Mouse (Mus musculus) embryonic facial prominence, embryonic 15.5 days (tissue): Measurements from ENCODE around the gene Hif3a. TPM values are rescaled to one million over a fixed set of nuclear protein-coding genes. Genes with fewer than 3 reads are reported as not detected.

Experiments used
- ATAC-seq: fragments of 200-750 bp; cut with Nextera tagmentation; 2 replicates; pipeline ENCODE4 v1.8.0; 2017; ENCODE audit warnings: low read depth, moderate TSS enrichment; ENCODE audit not compliant: insufficient number of reproducible peaks, low FRiP score, low TSS enrichment
- H3K27ac ChIP-seq: fragments of 300-500 bp; sonication (generic); replicated peaks from 2 replicates; pipeline ENCODE4 v1.5.1; 2015; ENCODE audit warnings: mild to moderate bottlenecking, inconsistent platforms
- H3K27me3 ChIP-seq: fragments of 300-500 bp; sonication (generic); 2 replicates; pipeline ENCODE4 v1.6.1; 2015; ENCODE audit warnings: inconsistent platforms
- H3K36me3 ChIP-seq: fragments of 300-500 bp; sonication (generic); 2 replicates; pipeline ENCODE4 v1.6.1; 2015; ENCODE audit warnings: mild to moderate bottlenecking, inconsistent platforms
- H3K4me1 ChIP-seq: fragments of 300-500 bp; sonication (generic); 2 replicates; pipeline ENCODE4 v1.6.1; 2015; ENCODE audit warnings: inconsistent platforms
- H3K4me2 ChIP-seq: fragments of 300-500 bp; sonication (generic); replicated peaks from 2 replicates; pipeline ENCODE4 v1.6.1; 2015; ENCODE audit warnings: mild to moderate bottlenecking, inconsistent platforms
- H3K4me3 ChIP-seq: fragments of 300-500 bp; sonication (generic); replicated peaks from 2 replicates; pipeline ENCODE4 v1.5.1; 2015; ENCODE audit warnings: mild to moderate bottlenecking, inconsistent platforms
- H3K9ac ChIP-seq: fragments of 300-500 bp; sonication (generic); 2 replicates; pipeline ENCODE4 v1.6.1; 2015; ENCODE audit warnings: inconsistent platforms
- H3K9me3 ChIP-seq: fragments of 300-500 bp; sonication (generic); replicated peaks from 2 replicates; pipeline ENCODE4 v1.6.1; 2016; ENCODE audit warnings: inconsistent platforms
- WGBS: fragments of 180-500 bp; shearing (Covaris S2); methylation state at CpG from one replicate; pipeline ENCODE4 v1.1.7; 2015; 5-methylcytosine and 5-hydroxymethylcytosine counted together
- polyA plus RNA-seq: library from polyadenylated mRNA; unstranded; fragments of >200 nt; fragmentation: Nextera tagmentation; extraction: Ambion mirVana; gene quantifications from 2 replicates; pipeline ENCODE4 v1.2.1, GENCODE M21; 2015

Hif3a gene
- polyA plus RNA-seq, 1 experiment from 2014 or later: 31.2 TPM

GRCm38 (mm10) chr7:17030239-17030638 is 32.0 kb downstream of the Hif3a start:
- Histone ChIP-seq H3K27ac (no peak overlapping the region), H3K9me3 (no peaks in the 10 kb centered on the region), H3K4me3 (no peak overlapping the region), H3K4me2 (no peak overlapping the region), H3K9ac (no peak overlapping the region), H3K4me1 (peaks cover 18% of the 10 kb centered on the region), H3K36me3 (peaks cover 45% of the 10 kb centered on the region), H3K27me3 (no peaks in the 10 kb centered on the region)
- no peak for ATAC-seq
- WGBS: 71% methylated on average over 7 of the region's 7 CpGs

- peaks cover 36% of the 10 kb centered on the region for H3K36me3 ChIP-seq
- no peak overlapping the region for H3K4me3 ChIP-seq
- no peak overlapping the region for H3K4me2 ChIP-seq
- 65% methylated on average over 7 of the region's 7 CpGs for WGBS
- no peaks in the 10 kb centered on the region for H3K9me3 ChIP-seq
- no peak for ATAC-seq
- H3K27me3 ChIP-seq: no peaks in the 10 kb centered on the region
- no peak overlapping the region for H3K9ac ChIP-seq
- peaks cover 32% of the 10 kb centered on the region for H3K4me1 ChIP-seq
- H3K27ac ChIP-seq: no peak overlapping the region
Measured at GRCm38 (mm10) chr7:17028923-17029322, 33.3 kb downstream of the Hif3a start.

- H3K9me3 ChIP-seq: no peaks in the 10 kb centered on the region
- ATAC-seq: peak; percentile 75
- peak within 1 kb of the TSS; percentile 90 for H3K9ac ChIP-seq
- H3K4me3 ChIP-seq: peak within 1 kb of the TSS; percentile 88
- no peaks in the 10 kb centered on the region for H3K27me3 ChIP-seq
- H3K27ac ChIP-seq: peak within 1 kb of the TSS; percentile 92
- WGBS: under 1% methylated on average over 54 of the region's 58 CpGs
- peaks cover 28% of the 10 kb centered on the region for H3K36me3 ChIP-seq
- peak within 1 kb of the TSS; percentile 75 for H3K4me2 ChIP-seq
- peaks cover 37% of the 10 kb centered on the region for H3K4me1 ChIP-seq
Measured at GRCm38 (mm10) chr7:17027588-17028343, 34.5 kb downstream of the Hif3a start, which contains the start of gene Ppp5c. Gene Ppp5c, minus strand, starts transcription at chr7:17027924.

- peak overlapping the region; percentile 88 for H3K4me3 ChIP-seq
- no peaks in the 10 kb centered on the region for H3K9me3 ChIP-seq
- H3K36me3 ChIP-seq: peaks cover 28% of the 10 kb centered on the region
- no peaks in the 10 kb centered on the region for H3K27me3 ChIP-seq
- peak overlapping the region; percentile 75 for H3K4me2 ChIP-seq
- H3K9ac ChIP-seq: peak overlapping the region; percentile 90
- H3K4me1 ChIP-seq: peaks cover 37% of the 10 kb centered on the region
- H3K27ac ChIP-seq: peak overlapping the region; percentile 92
- WGBS: 3% methylated on average over 24 of the region's 24 CpGs
- ATAC-seq: peak; percentile 15; the same call in 1 of the 2 replicates
Measured at GRCm38 (mm10) chr7:17026710-17027587, 35.3 kb downstream of the Hif3a start.

- 52% methylated on average over 9 of the region's 9 CpGs for WGBS
- peaks cover 33% of the 10 kb centered on the region for H3K36me3 ChIP-seq
- peaks cover 37% of the 10 kb centered on the region for H3K4me1 ChIP-seq
- H3K9ac ChIP-seq: no peak overlapping the region
- no peaks in the 10 kb centered on the region for H3K27me3 ChIP-seq
- H3K9me3 ChIP-seq: no peaks in the 10 kb centered on the region
- peak overlapping the region; percentile 75 for H3K4me2 ChIP-seq
- 0 out of 2 replicates have a peak overlapping the region, but pooled peaks have one; percentile 22 for H3K27ac ChIP-seq
- H3K4me3 ChIP-seq: peak overlapping the region; percentile 88
- ATAC-seq: no peak
Measured at GRCm38 (mm10) chr7:17025896-17026622, 36.2 kb downstream of the Hif3a start.

GRCm38 (mm10) chr7:17025505-17025894 is 36.7 kb downstream of the Hif3a start:
- WGBS: 42% methylated on average over 4 of the region's 4 CpGs
- Histone ChIP-seq H3K4me2 (peak overlapping the region; percentile 75), H3K9ac (no peak overlapping the region), H3K4me1 (peaks cover 37% of the 10 kb centered on the region), H3K9me3 (no peaks in the 10 kb centered on the region), H3K27me3 (no peaks in the 10 kb centered on the region), H3K36me3 (peaks cover 36% of the 10 kb centered on the region), H3K4me3 (peak overlapping the region; percentile 88), H3K27ac (peak overlapping the region; percentile 63)
- ATAC-seq: no peak

DNA sequence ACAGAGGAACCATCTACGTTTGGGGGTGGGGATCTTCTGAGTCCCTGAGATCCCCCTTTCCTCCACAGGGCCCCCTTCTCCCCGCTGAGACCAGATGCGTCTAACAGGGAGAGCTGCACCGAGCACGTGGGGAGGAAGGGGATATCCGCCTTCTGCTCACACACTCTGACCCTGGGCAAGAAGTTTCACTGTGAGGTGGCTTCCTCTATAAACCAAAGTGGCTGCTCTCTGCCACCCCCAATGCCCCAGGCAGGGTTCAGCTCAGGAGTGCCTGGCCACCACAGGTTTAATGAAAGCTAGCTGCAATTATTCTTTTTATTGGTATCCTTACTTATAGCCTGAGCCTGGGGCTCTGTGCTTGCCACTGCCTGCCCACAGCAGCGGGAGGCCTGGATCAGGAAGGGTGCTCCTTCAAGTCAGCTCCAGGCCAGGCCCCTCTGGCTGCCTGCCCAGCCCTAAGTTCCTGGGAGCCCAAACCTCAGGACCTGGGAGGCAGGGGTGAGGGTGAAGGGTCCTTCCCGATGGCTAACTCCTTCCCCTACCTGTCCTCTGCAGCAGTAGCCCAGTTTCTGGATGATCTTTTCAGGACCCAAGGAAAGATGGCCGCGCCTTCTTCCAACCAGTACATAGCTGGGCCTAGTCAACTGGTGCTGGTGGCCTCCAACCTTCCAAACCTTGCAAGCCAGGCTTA is 37.3 kb downstream of the Hif3a start:
- H3K4me2 ChIP-seq: peak overlapping the region; percentile 75
- no peak for ATAC-seq
- no peak overlapping the region for H3K4me3 ChIP-seq
- H3K9ac ChIP-seq: no peak overlapping the region
- no peaks in the 10 kb centered on the region for H3K27me3 ChIP-seq
- peak overlapping the region; percentile 63 for H3K27ac ChIP-seq
- H3K36me3 ChIP-seq: peaks cover 36% of the 10 kb centered on the region
- 66% methylated on average over 10 of the region's 10 CpGs for WGBS
- peaks cover 37% of the 10 kb centered on the region for H3K4me1 ChIP-seq
- no peaks in the 10 kb centered on the region for H3K9me3 ChIP-seq

DNA sequence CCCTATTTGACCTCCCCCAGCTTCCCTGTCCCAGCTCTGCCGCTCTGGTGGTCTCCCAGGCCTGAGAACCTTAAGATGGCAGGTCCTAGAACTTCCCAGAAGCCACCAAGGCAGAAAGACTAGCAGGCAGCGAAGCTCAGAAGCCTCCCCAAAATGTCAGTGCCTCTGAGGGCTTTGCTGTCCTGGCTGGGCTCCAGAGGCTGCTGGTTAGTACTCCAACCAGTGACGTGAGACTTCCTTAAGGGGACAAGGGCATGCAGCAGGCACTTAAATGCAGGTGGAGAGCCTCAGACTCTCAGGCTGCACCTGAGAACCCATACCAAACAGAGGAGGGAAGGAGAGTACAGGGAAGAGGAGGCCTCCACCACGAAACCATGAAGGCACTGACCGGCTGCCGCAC is 38.1 kb downstream of the Hif3a start:
- Histone ChIP-seq H3K27me3 (no peaks in the 10 kb centered on the region), H3K36me3 (peaks cover 44% of the 10 kb centered on the region), H3K4me3 (no peak overlapping the region), H3K4me1 (peaks cover 37% of the 10 kb centered on the region), H3K9me3 (no peaks in the 10 kb centered on the region), H3K4me2 (peak overlapping the region; percentile 75; the same call in 1 of the 2 replicates), H3K27ac (peak overlapping the region; percentile 63), H3K9ac (no peak overlapping the region)
- WGBS: 85% methylated on average over 6 of the region's 6 CpGs
- ATAC-seq: no peak

DNA sequence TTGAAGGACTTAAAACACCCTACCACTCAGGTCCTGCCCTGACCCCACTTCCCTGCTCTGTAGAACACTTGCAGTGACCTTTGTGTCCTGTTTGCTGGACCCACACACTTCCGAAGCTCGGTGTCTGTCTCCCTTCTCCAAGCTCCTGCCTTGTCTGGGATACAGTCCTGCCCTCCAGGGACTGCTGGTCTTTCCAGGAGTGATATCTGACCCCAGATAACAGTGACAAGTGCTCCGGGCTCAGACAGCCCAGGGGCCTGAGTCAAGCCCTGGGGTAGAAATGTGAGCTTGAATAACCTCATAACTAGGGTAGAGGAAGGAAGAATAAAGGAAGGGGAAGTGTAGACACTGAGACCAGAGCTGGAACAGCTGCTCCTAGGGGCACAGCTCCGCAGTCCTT is 38.5 kb downstream of the Hif3a start:
- no peak overlapping the region for H3K4me3 ChIP-seq
- H3K9ac ChIP-seq: no peak overlapping the region
- peaks cover 48% of the 10 kb centered on the region for H3K36me3 ChIP-seq
- H3K27me3 ChIP-seq: no peaks in the 10 kb centered on the region
- H3K9me3 ChIP-seq: no peaks in the 10 kb centered on the region
- peaks cover 37% of the 10 kb centered on the region for H3K4me1 ChIP-seq
- 67% methylated on average over 4 of the region's 4 CpGs for WGBS
- no peak for ATAC-seq
- H3K4me2 ChIP-seq: peak overlapping the region; percentile 75; the same call in 1 of the 2 replicates
- peak overlapping the region; percentile 63; the same call in 1 of the 2 replicates for H3K27ac ChIP-seq

DNA sequence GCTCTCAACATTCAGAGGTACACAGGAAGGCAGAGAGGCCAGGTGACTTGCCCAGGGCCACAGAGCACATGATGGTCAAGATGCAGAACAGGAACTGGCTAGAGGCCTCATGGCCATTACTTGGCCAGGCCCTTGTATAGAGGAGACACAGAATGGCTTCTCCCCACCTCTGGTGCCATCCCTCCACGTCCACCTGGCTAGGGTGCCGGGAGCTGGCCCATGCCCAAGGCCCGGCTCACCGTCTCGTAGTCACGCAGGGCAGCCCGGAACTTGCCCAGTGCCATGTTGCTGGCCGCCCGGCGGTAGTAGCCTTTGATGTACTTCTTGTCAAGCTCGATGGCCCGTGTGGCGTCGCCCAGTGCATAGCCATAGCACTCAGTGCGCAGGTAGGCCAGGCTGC is 40.1 kb downstream of the Hif3a start:
- Histone ChIP-seq H3K4me2 (no peak overlapping the region), H3K27me3 (no peaks in the 10 kb centered on the region), H3K27ac (no peak overlapping the region), H3K9ac (no peak overlapping the region), H3K4me3 (no peak overlapping the region), H3K36me3 (peaks cover 52% of the 10 kb centered on the region), H3K9me3 (no peaks in the 10 kb centered on the region), H3K4me1 (peaks cover 49% of the 10 kb centered on the region)
- WGBS: 95% methylated on average over 15 of the region's 15 CpGs
- ATAC-seq: no peak
